Mouse (Mus musculus): ENCODE measurements at regions not wholly inside any gene's neighbourhood (a gene's known extent, or its start where the extent isn't known, plus 50 kb on each side); places are given as distances from the start of the nearest gene placed in this dataset.

- Histone ChIP-seq H3K27ac (replicated peaks; ENCODE audit: low read depth, low read length) (no peak overlapping the region), H3K4me3 (replicated peaks; ENCODE audit: low read depth, low read length) (no peak overlapping the region), H3K4me2 (ENCODE audit: low read length) (no peak overlapping the region), H3K27me3 (ENCODE audit: control insufficient read depth, insufficient read depth, low read length) (no peaks in the 10 kb centered on the region), H3K36me3 (ENCODE audit: control insufficient read depth, insufficient read depth, low read length) (no peaks in the 10 kb centered on the region), H3K9ac (replicated peaks; ENCODE audit: low read length) (no peak overlapping the region), H3K9me3 (ENCODE audit: control insufficient read depth, low read length) (no peaks in the 10 kb centered on the region), H3K4me1 (ENCODE audit: control insufficient read depth, insufficient read depth, low read length) (no peaks in the 10 kb centered on the region)
- WGBS = 47% methylated on average over 1 of the region's 1 CpGs
- DNase-seq (no peak), ATAC-seq (ENCODE audit: low FRiP score, low TSS enrichment) (no peak)
These were observed 91.4 kb upstream of the Hes1 start for GRCm38 (mm10) chr16:29972741-29973141.

DNA sequence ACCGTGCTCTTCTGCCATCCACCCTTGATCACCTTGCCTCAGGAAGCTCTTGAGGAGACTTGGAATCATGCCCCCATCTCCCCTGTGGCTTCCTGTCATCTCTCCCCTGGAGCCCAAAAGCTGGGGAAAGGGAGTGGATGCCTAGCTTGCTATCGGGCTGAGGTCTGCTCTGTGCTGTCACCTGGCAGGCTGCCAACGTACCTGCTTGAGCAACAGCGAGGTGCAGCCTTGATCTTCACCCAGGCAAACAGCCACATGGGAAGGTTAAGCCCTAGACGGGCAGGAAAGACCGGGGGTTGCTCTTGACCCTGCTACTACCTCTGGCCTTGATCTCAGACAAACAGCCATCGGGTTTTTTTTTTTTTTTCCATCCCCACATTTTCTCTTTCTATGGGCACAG is 90.9 kb upstream of the Hes1 start:
- ATAC-seq (ENCODE audit: low FRiP score, low TSS enrichment) = no peak
- 75% methylated on average over 7 of the region's 7 CpGs for WGBS
- no peaks in the 10 kb centered on the region for H3K9me3 ChIP-seq (ENCODE audit: control insufficient read depth, low read length)
- no peaks in the 10 kb centered on the region for H3K27me3 ChIP-seq (ENCODE audit: control insufficient read depth, insufficient read depth, low read length)
- no peaks in the 10 kb centered on the region for H3K4me1 ChIP-seq (ENCODE audit: control insufficient read depth, insufficient read depth, low read length)
- H3K4me2 ChIP-seq (ENCODE audit: low read length) = no peak overlapping the region
- H3K36me3 ChIP-seq (ENCODE audit: control insufficient read depth, insufficient read depth, low read length) = no peaks in the 10 kb centered on the region
- no peak for DNase-seq
- H3K9ac ChIP-seq (replicated peaks; ENCODE audit: low read length) = no peak overlapping the region
- H3K27ac ChIP-seq (replicated peaks; ENCODE audit: low read depth, low read length) = no peak overlapping the region
- no peak overlapping the region for H3K4me3 ChIP-seq (replicated peaks; ENCODE audit: low read depth, low read length)

DNA sequence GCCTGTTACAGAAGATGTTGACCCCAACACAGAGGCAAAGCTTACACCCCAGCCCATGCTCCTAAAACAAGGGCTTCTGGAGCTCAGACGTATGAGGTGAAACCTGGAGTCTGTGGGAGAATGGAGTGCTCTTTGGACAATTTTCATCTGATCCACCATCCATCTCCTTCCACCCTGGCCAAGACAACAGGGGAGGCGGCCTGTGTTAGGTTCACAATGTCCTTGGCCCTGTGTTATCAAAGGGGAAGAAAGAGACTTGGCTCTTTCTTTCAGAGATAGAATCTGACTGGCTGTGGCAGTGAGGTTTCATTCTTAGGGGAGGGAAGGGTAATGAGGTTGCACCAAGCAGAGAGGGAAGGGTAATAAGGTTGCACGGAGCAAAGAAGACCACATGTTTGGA is 88.4 kb upstream of the Hes1 start:
- ATAC-seq (ENCODE audit: low FRiP score, low TSS enrichment) (no peak), DNase-seq (no peak)
- no peaks in the 10 kb centered on the region for H3K9me3 ChIP-seq (ENCODE audit: control insufficient read depth, low read length)
- H3K36me3 ChIP-seq (ENCODE audit: control insufficient read depth, insufficient read depth, low read length) = no peaks in the 10 kb centered on the region
- no peaks in the 10 kb centered on the region for H3K4me1 ChIP-seq (ENCODE audit: control insufficient read depth, insufficient read depth, low read length)
- 86% methylated on average over 3 of the region's 3 CpGs for WGBS
- no peaks in the 10 kb centered on the region for H3K27me3 ChIP-seq (ENCODE audit: control insufficient read depth, insufficient read depth, low read length)
- no peak overlapping the region for H3K9ac ChIP-seq (replicated peaks; ENCODE audit: low read length)
- no peak overlapping the region for H3K4me2 ChIP-seq (ENCODE audit: low read length)
- H3K4me3 ChIP-seq (replicated peaks; ENCODE audit: low read depth, low read length) = no peak overlapping the region
- H3K27ac ChIP-seq (replicated peaks; ENCODE audit: low read depth, low read length) = no peak overlapping the region

GRCm38 (mm10) chr16:29977011-29977410 is 87.2 kb upstream of the Hes1 start:
- ATAC-seq (ENCODE audit: low FRiP score, low TSS enrichment) = no peak
- H3K9me3 ChIP-seq (ENCODE audit: control insufficient read depth, low read length) = no peaks in the 10 kb centered on the region
- DNase-seq = no peak
- 72% methylated on average over 3 of the region's 3 CpGs for WGBS
- H3K27ac ChIP-seq (replicated peaks; ENCODE audit: low read depth, low read length) = no peak overlapping the region
- H3K36me3 ChIP-seq (ENCODE audit: control insufficient read depth, insufficient read depth, low read length) = no peaks in the 10 kb centered on the region
- no peaks in the 10 kb centered on the region for H3K27me3 ChIP-seq (ENCODE audit: control insufficient read depth, insufficient read depth, low read length)
- H3K4me2 ChIP-seq (ENCODE audit: low read length) = no peak overlapping the region
- H3K4me1 ChIP-seq (ENCODE audit: control insufficient read depth, insufficient read depth, low read length) = no peaks in the 10 kb centered on the region
- H3K4me3 ChIP-seq (replicated peaks; ENCODE audit: low read depth, low read length) = no peak overlapping the region
- H3K9ac ChIP-seq (replicated peaks; ENCODE audit: low read length) = no peak overlapping the region

GRCm38 (mm10) chr16:29977711-29978110 is 86.5 kb upstream of the Hes1 start:
- Histone ChIP-seq H3K9ac (replicated peaks; ENCODE audit: low read length) (no peak overlapping the region), H3K27ac (replicated peaks; ENCODE audit: low read depth, low read length) (no peak overlapping the region), H3K36me3 (ENCODE audit: control insufficient read depth, insufficient read depth, low read length) (no peaks in the 10 kb centered on the region), H3K9me3 (ENCODE audit: control insufficient read depth, low read length) (no peaks in the 10 kb centered on the region), H3K4me3 (replicated peaks; ENCODE audit: low read depth, low read length) (no peak overlapping the region), H3K4me2 (ENCODE audit: low read length) (no peak overlapping the region), H3K4me1 (ENCODE audit: control insufficient read depth, insufficient read depth, low read length) (no peaks in the 10 kb centered on the region), H3K27me3 (ENCODE audit: control insufficient read depth, insufficient read depth, low read length) (no peaks in the 10 kb centered on the region)
- WGBS = 64% methylated on average over 8 of the region's 8 CpGs
- ATAC-seq (ENCODE audit: low FRiP score, low TSS enrichment) (no peak), DNase-seq (no peak)

GRCm38 (mm10) chr16:29979066-29979465 is 85.1 kb upstream of the Hes1 start:
- no peak overlapping the region for H3K4me2 ChIP-seq (ENCODE audit: low read length)
- H3K27ac ChIP-seq (replicated peaks; ENCODE audit: low read depth, low read length) = no peak overlapping the region
- DNase-seq = no peak
- no peaks in the 10 kb centered on the region for H3K36me3 ChIP-seq (ENCODE audit: control insufficient read depth, insufficient read depth, low read length)
- H3K27me3 ChIP-seq (ENCODE audit: control insufficient read depth, insufficient read depth, low read length) = no peaks in the 10 kb centered on the region
- H3K9ac ChIP-seq (replicated peaks; ENCODE audit: low read length) = no peak overlapping the region
- H3K4me1 ChIP-seq (ENCODE audit: control insufficient read depth, insufficient read depth, low read length) = no peaks in the 10 kb centered on the region
- ATAC-seq (ENCODE audit: low FRiP score, low TSS enrichment) = no peak
- H3K9me3 ChIP-seq (ENCODE audit: control insufficient read depth, low read length) = no peaks in the 10 kb centered on the region
- 86% methylated on average over 7 of the region's 7 CpGs for WGBS
- no peak overlapping the region for H3K4me3 ChIP-seq (replicated peaks; ENCODE audit: low read depth, low read length)

- Histone ChIP-seq H3K4me2 (ENCODE audit: low read length) (no peak overlapping the region), H3K9ac (replicated peaks; ENCODE audit: low read length) (no peak overlapping the region), H3K27ac (replicated peaks; ENCODE audit: low read depth, low read length) (no peak overlapping the region), H3K4me1 (ENCODE audit: control insufficient read depth, insufficient read depth, low read length) (no peaks in the 10 kb centered on the region), H3K4me3 (replicated peaks; ENCODE audit: low read depth, low read length) (no peak overlapping the region), H3K27me3 (ENCODE audit: control insufficient read depth, insufficient read depth, low read length) (0 out of 2 replicates have a peak, but pooled peaks cover 3% of the 10 kb centered on the region), H3K9me3 (ENCODE audit: control insufficient read depth, low read length) (no peaks in the 10 kb centered on the region), H3K36me3 (ENCODE audit: control insufficient read depth, insufficient read depth, low read length) (no peaks in the 10 kb centered on the region)
- DNase-seq = no peak
- WGBS = 91% methylated on average over 7 of the region's 7 CpGs
- no peak for ATAC-seq (ENCODE audit: low FRiP score, low TSS enrichment)
These were observed 82.6 kb upstream of the Hes1 start for GRCm38 (mm10) chr16:29981543-29981942.

DNA sequence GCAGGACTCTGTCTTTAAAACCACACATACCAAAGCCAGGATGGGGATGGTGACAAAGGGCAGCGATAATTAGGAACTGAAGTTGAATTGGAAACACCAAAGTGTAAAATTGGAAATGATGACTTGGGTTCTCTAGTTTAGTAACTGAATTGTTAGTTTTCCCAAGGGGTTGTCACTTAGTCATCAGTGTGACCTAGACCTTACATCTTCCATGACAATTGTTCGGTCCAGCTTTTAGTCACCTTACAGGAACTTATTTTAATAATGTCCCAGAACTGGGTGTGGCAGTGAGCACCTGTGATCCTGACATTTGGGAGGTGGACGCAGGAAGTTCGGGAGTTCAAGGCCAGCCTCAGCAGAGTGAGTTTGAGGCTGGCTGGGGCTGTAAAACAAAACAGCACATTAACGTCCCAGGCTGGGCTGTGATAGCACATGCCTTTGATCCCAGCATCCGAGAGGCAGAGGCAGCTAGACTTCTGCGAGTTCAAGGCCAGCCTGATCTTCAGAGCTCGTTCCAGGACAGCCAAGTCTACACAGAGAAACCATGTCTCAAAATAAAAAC is 81.9 kb upstream of the Hes1 start:
- Histone ChIP-seq H3K4me3 (replicated peaks; ENCODE audit: low read depth, low read length) (no peak overlapping the region), H3K4me1 (ENCODE audit: control insufficient read depth, insufficient read depth, low read length) (no peaks in the 10 kb centered on the region), H3K27ac (replicated peaks; ENCODE audit: low read depth, low read length) (no peak overlapping the region), H3K9ac (replicated peaks; ENCODE audit: low read length) (no peak overlapping the region), H3K9me3 (ENCODE audit: control insufficient read depth, low read length) (no peaks in the 10 kb centered on the region), H3K27me3 (ENCODE audit: control insufficient read depth, insufficient read depth, low read length) (0 out of 2 replicates have a peak, but pooled peaks cover 3% of the 10 kb centered on the region), H3K4me2 (ENCODE audit: low read length) (no peak overlapping the region), H3K36me3 (ENCODE audit: control insufficient read depth, insufficient read depth, low read length) (no peaks in the 10 kb centered on the region)
- no peak for DNase-seq
- 93% methylated on average over 8 of the region's 8 CpGs for WGBS
- no peak for ATAC-seq (ENCODE audit: low FRiP score, low TSS enrichment)

GRCm38 (mm10) chr16:29983161-29983560 is 81.0 kb upstream of the Hes1 start:
- no peaks in the 10 kb centered on the region for H3K36me3 ChIP-seq (ENCODE audit: control insufficient read depth, insufficient read depth, low read length)
- WGBS = 87% methylated on average over 7 of the region's 7 CpGs
- H3K4me1 ChIP-seq (ENCODE audit: control insufficient read depth, insufficient read depth, low read length) = no peaks in the 10 kb centered on the region
- 0 out of 2 replicates have a peak, but pooled peaks cover 3% of the 10 kb centered on the region for H3K27me3 ChIP-seq (ENCODE audit: control insufficient read depth, insufficient read depth, low read length)
- H3K9me3 ChIP-seq (ENCODE audit: control insufficient read depth, low read length) = no peaks in the 10 kb centered on the region
- DNase-seq (no peak), ATAC-seq (ENCODE audit: low FRiP score, low TSS enrichment) (no peak)
- no peak overlapping the region for H3K4me2 ChIP-seq (ENCODE audit: low read length)
- H3K27ac ChIP-seq (replicated peaks; ENCODE audit: low read depth, low read length) = no peak overlapping the region
- no peak overlapping the region for H3K4me3 ChIP-seq (replicated peaks; ENCODE audit: low read depth, low read length)
- no peak overlapping the region for H3K9ac ChIP-seq (replicated peaks; ENCODE audit: low read length)
